Mouse (Mus musculus) cerebellum, postnatal 25 days (tissue): ENCODE measurements at regions not wholly inside any gene's neighbourhood (a gene's known extent, or its start where the extent isn't known, plus 50 kb on each side); places are given as distances from the start of the nearest gene placed in this dataset.

Experiments
- DNase-seq, 2 experiments: peaks; one replicate each; pipeline ENCODE4 v3.0.0; 2021; ENCODE audit warnings: mixed read lengths in 2 of 2

GRCm38 (mm10) chr9:84936291-84937055, 376.1 kb upstream of the Gm11114 start:
- DNase-seq: no peak

GRCm38 (mm10) chr9:84966558-84967154, 345.9 kb upstream of the Gm11114 start:
- DNase-seq: no peak

DNA sequence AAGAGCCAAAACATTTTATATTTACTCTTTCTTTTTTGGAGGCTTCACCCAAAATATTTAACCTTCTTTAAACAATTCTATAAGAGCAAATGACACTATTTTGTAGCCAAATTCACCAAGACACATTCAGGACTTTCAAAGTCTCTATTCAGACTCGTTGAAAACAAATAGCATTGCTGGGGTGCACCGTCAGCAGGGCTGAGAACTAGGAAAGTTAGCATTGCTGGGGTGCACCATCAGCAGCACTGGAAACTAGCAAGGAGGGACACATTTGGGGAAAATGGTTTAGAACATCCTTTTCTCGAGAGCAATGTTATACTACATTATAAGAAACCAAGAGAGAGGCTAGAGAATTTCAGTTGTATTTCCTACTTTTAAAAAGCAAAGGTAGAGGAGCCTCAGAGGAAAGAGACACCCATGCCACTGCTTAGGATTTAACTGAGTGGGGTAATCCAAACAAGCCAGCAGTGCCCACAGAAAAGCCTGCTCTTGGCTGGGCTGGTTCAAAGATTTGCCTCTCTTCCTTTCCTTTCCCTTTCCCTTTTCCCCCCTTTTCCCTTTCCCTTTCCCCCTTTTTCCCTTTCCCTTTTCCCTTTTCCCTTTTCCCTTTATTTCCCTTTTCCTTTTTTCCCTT, 342.5 kb upstream of the Gm11114 start:
- DNase-seq: no peak

GRCm38 (mm10) chr9:84977470-84977869, 335.1 kb upstream of the Gm11114 start:
- DNase-seq: no peak

- DNase-seq: no peak
Observed at GRCm38 (mm10) chr9:85003414-85003813, 309.2 kb upstream of the Gm11114 start.

DNA sequence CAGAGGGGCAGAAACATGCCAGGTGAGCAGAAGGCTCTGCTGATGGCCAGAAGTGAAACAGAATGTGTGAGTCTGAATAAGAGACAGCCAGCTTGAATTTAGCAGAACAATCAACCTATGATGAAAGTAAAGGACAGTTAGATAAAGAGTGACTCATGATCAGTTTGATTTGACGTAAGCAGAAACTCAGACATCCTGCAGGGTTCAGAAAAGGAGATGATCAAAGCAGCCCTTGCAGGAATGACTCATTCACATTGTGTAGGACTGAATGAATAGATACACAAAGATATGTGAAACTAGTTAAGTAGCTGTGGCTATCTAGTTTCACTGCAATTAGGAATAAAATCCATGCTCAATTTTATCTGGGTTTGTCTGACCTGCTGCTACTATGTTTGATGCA, 301.2 kb upstream of the Gm11114 start:
- DNase-seq: no peak

DNA sequence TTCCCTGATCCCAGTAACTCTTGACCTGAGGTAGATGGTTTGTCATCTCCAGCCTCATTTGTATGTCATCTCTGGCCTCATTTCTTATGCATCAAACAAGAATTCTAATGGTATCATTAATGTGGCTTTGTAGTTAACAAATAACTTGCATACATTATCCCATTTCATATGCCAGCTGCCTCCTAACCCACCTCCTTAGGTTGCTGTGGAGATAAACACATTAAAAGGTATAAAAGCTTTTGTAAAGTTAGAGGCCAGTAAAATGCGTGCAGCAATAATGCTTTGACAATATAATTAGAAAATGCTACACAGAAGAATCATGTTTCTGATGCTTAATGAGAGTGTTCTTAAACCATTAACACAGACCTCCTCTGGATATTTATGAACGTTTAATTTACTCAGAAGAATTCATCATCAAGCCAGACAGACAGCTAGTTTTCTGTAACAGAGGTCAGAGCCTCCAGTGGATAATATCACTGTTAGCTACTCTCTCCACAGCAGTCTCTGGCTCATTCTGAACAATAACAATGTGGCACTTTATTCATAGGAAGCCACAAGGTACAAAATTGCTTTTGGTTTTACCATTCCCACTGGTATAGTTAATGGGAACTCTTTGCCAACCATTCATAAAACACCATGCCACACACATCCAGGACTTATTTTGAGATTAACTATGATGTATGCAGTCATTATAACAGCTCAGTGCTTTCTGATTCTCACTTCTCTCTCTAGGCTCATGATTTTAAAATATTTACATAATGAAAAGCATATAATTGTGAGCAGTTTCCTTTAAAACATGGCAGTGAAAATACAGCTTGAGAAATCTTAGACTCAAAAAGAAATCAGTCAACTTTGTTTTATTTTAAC, 264.2 kb upstream of the Gm11114 start:
- DNase-seq: no peak

DNA sequence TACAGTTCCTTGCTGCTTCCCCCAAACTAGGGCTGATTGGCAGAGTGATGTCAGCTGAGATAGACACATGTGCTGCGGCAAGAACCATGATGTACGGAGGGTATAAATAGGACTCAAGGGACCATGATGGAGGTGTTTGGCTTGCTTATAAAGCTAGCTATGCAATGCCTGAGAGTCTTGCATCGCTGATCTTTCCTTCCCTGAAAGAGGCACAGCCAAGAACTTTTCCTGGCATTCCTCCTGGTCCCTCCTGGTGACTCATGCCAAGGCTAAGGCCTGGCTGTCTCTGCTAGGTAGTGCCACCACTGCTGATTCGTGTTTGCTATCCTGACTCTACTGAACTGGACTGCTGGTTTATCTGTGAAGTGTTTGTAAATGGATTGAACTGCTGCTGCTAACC, 260.0 kb upstream of the Gm11114 start:
- no peak for DNase-seq

GRCm38 (mm10) chr9:85079975-85080374, 232.6 kb upstream of the Gm11114 start:
- DNase-seq: no peak

GRCm38 (mm10) chr9:85088556-85089338, 223.8 kb upstream of the Gm11114 start:
- DNase-seq: no peak

DNA sequence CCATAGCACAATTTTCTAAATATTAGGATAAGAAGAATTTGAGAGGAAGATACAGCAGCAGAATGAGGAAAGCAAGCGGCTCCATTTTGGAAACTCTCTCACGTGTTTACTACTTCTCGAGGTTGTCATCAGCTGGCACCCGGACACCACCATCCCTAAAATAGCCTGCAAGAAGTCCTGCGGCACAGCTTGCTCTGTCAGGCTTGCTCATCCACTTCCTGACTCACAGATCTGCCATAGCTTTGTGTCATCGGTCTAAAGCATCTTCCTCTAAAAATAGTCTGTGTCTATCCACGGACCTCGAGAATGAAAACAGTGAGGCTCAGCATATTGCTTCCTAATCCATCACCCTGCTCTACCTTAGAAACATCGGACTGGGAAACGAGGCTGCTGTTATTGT, 222.3 kb upstream of the Gm11114 start:
- DNase-seq: peak; percentile 28 to 49

- DNase-seq: no peak
Observed at GRCm38 (mm10) chr9:85095234-85095633, 217.3 kb upstream of the Gm11114 start.

- no peak for DNase-seq
Observed at GRCm38 (mm10) chr9:85096520-85096919, 216.1 kb upstream of the Gm11114 start.

DNA sequence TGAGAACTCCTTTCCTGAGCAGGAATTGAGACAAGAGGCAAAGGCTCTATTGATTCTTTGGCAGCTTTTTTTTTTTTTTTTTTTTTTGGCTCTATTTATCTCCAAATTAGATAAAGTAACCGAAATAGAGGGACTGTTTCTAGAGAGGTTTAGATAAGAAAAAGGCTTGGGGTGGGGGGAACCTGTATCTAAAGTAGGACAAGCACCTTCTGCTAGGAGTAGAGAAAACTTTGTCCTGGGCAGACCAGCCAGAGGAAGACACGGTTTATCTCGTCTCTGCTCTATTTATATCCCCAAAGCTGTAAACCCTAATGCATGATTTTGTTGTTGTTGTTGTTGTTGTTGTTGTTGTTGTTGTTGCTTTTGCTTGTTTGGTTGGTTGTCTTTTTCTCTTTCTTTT, 199.6 kb upstream of the Gm11114 start:
- no peak for DNase-seq

- no peak for DNase-seq
Observed at GRCm38 (mm10) chr9:85114234-85114633, 198.3 kb upstream of the Gm11114 start.

DNA sequence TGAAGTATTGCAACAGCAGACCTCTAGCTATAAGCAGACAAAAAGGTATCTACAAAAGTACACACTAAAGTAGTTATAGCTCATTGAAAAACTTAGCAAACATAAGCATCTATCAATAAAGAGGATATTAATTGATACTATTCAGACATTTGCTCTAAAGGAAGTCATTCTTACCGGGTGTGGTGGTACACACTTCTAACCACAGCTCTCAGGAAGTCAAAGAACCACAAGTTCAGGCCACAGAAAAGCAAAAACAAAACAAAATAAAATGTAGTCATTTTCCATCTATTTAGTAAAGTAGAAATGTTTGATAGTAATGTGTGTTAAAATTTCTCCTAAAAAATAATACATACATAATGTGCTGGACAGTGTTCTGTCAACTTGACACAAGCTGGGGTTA, 192.5 kb upstream of the Gm11114 start:
- no peak for DNase-seq

- DNase-seq: no peak
Observed at GRCm38 (mm10) chr9:85121059-85121458, 191.5 kb upstream of the Gm11114 start.

GRCm38 (mm10) chr9:85123706-85124105, 188.9 kb upstream of the Gm11114 start:
- DNase-seq: no peak

DNA sequence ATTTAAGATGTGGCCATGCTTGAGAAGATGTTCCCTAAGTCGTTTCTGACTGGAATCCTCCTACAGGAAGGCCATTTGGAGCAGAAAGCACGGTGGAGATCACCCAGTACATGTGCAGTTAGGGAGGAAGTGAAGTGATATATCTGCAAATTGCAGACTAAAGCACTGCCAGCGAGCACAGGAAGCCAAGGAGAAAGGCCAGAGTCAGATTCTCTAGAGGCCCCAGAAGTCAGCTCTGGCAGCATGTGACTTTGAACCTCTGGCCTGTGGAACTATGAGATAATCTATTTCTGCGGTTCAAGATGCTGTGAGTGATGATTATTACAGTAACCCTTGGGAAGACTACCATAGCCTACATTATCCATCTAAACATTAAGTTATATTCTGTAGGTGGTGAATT, 186.8 kb upstream of the Gm11114 start:
- DNase-seq: no peak

DNA sequence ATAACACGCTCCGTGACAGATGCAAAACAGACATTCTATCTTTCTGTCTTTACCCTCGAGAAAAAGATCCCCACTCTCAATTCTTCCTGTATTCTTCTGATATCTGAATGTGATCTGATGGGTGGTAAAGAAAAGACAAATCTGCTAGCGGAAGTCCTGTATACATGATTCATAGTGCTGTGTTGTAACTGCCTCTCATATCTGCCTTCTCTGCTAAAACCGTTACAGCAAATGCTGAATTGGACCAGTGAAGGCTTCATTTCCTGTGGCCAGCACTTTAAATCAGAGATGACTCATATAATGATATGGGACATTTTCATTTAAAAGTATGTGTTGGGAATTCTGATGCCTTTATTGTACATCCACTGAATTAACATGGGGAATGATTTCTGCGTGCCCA, 186.0 kb upstream of the Gm11114 start:
- DNase-seq: no peak

DNA sequence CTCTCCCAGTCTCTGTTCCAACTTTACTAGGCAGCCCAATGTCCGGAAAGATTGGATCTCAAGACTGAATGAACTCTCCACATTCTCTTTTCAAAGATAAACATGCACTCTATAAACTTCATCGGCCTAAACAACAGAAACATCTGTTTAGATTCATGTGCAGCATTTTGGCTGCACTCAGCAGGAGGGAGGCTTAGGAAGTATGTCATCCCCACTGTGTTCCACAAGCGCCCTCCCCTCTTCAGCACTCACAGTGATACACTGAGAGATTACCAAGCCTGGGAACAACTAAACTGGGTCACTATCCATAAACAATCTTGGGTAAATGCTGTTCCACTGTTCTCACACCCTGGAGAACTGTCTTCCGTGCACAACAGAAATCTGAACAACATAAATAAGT, 185.5 kb upstream of the Gm11114 start:
- DNase-seq: no peak

GRCm38 (mm10) chr9:85134900-85135299, 177.7 kb upstream of the Gm11114 start:
- DNase-seq: no peak
